Mouse (Mus musculus) thymus, postnatal 25 days (tissue): ENCODE measurements at regions not wholly inside any gene's neighbourhood (a gene's known extent, or its start where the extent isn't known, plus 50 kb on each side); places are given as distances from the start of the nearest gene placed in this dataset.

Source experiments
- DNase-seq: peaks from one replicate; pipeline ENCODE4 v3.0.0; 2022

DNA sequence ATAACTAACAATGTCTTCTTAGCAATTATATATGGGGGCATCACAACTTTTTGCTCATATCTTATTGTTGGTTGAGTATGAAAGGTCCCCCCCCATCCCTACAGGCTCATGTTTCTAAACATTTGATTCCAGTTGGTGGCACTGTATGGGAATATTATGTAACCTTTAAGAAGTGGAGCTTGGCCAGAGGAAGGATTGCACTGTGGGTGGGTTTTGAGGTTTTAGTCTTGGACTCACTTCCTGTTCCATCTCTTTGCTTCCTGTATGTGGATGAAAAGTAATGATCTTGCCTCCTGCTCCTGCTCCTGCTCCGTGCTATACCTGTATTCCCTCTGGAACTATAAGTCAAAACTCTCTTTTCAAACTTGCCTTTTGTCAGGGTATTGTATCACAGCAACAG, 778.2 kb upstream of the Lrrc6 start:
- DNase-seq, result no peak

DNA sequence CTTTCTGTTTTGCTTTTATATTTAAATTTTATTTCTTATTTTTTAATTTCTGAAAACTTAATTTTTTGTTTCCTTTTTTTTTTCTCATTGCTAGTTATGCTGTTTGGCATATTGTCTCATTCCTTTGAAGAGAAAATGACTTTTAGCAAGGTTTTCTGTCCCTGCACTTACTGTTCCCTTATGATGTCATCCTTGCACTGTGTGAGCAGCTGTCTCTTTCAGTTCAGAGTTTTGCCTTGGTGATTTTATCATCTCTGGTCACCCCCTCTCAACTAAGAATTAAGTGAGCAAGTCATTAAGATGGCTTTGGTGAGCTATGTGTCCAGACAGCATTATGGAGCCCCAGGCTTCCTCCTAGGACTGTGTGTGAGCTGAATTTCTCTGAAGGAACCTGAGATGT, 774.3 kb upstream of the Lrrc6 start:
- no peak for DNase-seq

DNA sequence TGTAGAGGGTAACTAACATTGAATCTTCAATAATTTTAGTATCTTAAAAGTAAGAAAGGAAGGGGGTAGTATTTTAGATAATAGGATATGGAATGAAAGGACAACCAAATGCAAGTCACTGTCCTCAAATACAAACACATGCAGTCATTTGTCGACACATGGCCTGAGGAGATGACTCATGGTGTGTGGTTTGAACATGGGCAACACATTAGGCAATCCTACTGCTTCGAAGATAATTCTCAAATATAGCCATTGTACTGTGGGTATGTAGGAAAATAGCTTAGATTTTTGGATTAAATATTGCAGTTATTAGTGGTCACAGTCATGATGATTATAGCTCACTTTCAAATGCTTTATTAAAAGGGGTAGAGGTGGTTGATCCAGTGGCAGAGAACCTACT, 771.7 kb upstream of the Lrrc6 start:
- DNase-seq, result no peak

DNA sequence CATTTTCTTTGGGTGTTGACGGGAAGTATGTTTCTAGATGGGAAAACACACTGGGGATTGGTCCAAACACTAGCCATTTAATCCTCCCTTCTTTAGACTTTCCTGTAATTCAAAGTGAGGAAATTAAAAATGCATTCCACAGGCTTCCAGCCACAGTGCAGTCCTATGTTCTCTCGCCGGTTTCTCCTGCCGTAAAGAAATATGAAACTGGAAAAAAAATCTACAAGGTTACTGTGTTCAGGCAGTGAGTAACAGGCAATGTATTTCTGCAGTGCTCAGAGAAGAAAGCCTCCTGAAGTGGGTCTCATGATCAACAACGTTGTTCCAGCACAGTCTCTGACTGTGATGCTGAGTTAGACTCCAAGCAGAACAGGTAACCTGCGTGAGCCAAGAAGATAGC, 763.0 kb upstream of the Lrrc6 start:
- no peak for DNase-seq

DNA sequence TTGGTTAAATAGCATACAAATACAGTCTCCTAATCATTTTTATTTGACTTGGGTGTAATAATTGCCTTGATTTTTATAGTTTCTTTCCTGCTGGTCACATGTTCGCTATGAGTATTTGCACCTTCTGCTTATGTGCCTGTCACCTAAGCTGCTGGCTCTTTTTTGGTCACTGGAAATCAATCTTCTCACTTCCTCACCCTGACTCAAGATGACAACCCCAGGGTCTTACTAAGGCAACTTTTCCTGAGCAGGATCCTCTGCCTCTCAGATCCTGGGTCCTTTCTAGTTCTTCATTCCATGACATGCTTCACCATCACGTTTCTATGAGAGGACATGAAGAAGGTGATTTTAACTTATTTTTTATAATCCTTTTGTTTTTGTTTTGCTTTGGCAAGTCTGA, 762.6 kb upstream of the Lrrc6 start:
- no peak for DNase-seq

DNA sequence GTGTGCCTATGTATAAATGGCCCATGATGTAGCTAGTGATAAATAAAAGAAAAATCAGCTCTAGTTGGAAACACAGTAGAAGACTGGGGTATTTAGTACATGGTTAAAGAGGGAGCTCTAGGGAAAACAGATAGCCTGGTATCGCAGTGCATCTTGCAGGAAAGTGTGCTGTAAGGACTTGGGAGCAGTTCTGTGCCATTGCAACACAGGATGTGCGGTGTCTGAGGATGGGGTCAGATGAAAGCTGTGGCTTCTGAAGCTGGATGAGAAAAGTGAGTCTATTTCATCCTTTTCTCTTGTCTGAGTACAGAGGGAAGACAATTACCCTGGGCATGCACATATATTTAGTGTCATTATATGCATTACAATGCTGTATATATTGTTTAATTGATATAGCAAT, 761.6 kb upstream of the Lrrc6 start:
- no peak for DNase-seq

DNA sequence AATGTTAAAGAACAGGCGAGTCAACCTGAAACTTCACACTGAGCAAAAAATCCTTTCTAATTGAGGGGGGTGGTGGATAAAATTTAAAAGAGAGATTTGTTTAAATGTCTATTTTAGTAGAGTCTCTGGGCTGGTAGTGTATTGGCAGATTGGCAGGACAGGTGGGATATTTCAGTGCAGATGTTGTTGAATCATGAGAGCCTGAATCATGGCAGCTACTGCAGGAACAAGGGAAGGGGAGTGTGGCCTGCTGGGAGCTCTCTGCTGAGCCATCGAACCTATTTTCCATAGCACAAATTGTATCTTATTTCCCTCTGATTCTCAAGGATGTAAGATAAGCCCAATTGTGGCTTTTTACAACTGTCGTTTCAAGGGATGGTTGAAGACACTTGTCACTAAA, 760.0 kb upstream of the Lrrc6 start:
- no peak for DNase-seq

DNA sequence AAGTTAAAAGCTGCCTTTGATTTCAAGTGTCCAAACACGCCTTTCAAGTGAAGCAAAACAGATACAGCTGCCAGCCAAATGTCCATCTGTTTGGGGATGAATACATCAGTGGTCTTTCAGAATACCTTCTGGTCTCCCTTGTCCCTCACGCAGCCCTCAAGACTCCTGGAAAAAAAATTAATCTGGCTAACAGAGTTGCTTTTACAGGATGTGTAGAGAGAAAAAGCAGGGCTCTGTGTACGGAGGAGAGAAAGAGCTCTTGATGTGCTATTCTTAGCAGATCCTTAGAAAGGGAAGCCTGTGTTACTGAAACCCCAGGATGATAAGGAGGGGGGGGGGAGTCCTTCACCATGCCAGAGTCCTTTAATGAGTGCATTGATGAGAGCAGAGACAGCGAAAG, 748.4 kb upstream of the Lrrc6 start:
- DNase-seq, result no peak

DNA sequence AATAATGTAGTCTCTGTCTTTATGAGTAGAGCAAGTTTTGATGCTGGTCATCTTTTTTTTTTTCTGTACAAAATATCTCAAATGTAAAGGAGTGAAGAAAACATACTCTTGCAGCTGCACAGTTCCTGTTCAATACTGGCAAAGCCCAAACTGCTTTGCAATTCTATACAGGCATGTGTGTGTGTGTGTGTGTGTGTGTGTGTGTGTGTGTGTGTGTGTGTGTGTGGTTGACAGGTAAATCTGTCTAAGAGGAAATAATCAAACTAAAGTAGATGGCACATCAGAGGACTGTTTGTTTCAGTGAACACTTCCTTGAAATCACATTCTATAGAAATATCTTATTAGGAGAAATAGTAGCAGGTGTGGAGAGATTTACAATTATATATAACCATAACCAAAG, 747.8 kb upstream of the Lrrc6 start:
- DNase-seq, result no peak

DNA sequence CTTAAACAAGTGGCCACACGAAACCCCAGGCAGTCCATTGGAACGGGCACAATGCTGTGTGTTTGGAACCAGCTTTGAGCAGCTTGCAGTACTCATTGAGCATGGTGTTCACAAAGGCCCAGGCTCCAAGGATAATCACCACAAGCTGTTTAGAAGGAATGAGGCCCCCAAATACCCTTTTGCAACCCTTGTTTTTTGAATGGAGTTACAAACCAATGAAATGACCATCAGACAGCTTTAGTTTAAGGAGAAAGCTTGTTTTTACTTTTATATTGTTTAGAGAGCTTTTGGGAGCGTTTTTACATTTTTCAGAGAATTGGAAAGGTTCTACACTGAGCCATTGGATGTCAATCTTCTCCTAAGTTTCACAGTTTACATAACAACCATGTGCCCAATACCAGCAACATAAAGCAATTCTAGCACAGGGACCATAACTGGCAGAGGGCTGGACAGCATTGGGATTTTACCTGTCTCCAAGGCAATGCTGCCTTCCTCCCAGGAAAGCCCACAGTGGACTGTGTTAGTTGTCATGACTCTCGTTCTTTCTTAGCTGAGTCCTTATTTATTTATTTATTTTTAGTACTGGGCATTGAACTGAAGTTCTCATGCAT, 745.1 kb upstream of the Lrrc6 start:
- no peak for DNase-seq

DNA sequence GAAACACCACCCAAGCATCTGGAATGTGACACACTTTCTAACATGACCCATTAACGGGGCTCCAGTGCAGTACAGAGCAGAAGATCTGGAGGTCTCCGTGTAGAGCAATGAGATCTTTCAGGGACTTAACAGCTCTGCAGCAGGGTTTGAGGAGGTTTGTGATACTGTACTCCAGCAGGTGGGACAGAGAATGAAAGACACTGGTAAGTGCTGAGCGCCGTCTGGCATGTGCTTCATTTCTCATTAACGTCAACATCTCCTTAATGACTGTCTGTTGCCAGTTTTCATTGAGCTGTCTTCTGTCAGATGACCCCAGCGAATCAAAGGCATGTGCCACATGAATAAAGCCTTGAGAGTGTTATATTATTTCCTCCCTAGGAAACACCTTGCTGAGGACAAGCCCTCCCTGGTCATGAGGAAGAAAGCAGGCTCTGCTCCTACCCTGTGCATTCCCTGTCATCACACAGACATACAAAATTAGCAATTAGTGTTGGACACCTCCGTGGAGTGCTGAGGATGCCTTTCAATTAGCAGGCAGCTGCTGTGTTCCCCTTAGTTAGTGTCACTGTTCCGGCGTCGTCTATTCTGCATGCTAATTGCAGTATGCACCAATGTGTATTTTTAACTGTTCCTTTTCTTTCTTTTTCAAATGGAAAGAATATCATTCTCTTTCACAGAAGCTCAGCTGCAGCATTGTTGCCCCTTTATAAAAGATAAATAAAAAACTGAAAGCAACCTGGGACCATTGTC, 744.4 kb upstream of the Lrrc6 start:
- DNase-seq, result no peak

DNA sequence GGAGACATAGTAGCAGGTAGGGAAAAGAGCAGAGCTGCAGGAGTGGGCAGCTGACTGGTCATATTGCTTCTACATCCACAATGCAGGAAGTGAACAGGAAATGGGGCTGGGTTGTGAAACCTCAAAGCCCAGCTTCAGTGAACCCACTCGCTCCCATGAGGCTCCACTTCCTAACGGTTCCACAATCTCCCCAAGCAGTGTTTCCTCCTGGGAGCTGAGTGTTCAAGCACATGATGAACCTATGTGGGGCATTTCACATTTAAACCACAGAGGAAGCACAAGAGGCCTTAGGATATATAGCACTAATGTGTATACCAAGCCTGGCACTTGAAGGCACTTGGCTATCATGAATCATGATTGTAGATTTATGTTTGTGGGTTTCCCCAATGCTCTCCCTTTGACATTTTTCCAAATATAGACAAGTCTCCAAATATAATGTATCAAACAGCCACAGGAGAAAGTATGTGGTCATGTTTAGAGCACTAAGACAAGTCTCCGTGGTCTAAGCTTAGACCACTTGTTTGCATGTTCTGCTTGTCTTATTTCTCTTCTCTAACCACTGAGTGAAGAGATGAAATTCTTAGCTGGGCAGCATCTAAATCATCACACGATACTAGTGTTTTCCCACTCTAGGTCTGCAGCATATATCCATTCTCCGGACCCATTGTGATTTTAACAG, 734.5 kb upstream of the Lrrc6 start:
- no peak for DNase-seq

DNA sequence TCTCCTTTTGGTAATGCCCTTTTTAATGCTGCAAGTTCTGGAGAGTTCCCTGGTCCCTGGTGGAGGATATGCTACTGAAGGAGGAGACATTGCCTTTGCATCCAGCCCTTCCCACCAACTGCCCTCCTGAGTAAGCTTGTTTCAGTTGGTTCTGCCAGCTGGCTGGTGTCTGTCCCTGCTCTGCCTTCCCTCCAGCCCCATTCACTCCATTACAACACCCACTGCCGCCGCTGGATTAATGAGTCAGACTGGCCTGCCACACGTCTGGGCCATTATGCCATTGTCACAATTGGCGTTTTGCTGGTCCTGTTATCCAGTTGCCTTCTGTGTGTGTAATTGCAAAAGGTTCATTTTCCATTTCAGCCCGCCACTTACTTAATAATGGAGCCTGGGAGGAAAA, 728.6 kb upstream of the Lrrc6 start:
- DNase-seq, result no peak

DNA sequence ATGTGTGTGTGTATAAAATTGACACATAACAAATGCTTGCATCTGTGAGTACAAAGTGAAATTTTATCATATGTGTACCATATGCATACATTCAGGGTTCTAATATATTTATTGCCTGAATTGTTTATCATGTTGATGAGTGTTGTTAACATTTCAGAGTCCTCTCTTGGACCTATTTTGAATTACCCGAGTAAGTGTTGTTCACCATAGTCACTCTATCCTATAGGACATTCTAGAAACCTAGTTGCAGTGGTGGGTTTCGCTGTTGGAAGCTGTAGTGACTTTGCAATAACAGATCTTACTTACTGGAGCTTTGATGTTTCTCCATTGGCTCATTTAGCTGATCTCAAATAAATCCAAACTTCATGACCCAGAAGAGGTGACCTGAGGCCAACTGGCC, 727.9 kb upstream of the Lrrc6 start:
- DNase-seq, result no peak

DNA sequence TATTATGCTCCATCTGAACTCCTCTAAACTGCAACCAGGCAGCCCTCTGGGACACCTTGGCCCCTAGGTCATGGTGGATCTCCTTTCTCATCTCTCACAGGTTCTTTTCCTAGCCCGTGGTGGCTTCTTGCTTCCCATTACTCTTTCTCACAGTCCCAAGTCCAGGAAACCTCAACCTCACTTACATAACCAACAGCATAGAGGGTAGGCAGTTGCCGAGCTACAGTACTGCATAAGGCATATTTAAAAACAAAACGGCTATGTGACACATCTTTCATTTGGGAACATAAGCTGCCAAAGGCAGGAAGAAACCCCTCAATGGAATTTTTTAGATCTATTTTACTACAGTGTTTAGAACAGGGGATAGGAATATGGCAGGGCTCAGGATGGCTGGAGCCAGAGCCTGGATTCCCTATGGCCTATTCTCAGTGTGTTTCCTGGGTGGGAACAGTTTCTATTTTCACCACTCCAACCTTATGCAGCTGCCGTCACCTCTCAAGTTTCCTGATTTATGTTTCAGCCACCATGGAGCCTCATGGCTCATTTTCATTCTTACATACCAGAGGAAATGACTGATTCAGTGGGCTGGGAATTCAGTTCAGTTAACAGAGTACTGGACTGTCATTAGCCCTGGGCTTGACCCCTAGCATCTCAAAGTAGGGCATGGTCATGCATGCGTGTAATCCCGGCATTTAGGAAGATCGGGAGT, 726.9 kb upstream of the Lrrc6 start:
- DNase-seq, result no peak

DNA sequence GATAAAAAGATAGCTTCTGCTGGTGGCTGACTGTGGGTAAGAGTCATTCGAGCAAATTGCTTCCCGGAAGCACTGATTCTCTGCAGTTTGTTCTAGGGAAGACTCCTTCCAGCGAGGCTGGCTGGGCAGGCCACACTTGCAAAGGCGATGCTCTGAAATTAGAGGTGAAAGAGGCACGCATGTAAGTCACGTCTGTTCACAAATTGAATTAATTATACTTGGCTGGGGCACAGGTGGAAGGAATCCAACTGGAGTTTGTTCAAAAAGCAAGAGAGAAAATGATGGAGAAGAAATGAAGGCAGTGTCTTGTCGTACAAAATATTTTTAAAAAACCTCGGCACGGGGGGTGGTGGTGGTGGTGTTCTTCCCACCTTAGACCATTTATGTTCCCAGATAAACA, 726.2 kb upstream of the Lrrc6 start:
- no peak for DNase-seq
